Mouse (Mus musculus): ENCODE data around the gene Ubtf. TPM values are rescaled to one million over a fixed set of nuclear protein-coding genes. Genes with fewer than 3 reads are reported as not detected.
"Not testable (repeated sequence)": the region's sequence is repeated elsewhere in the genome, so short reads cannot be mapped to it uniquely, and the experiment has no call there.

The Ubtf gene
- total RNA-seq, 2 experiments from 2014 or later = 22.4 to 82.8 TPM

- peak; percentile 79 for ATAC-seq (ENCODE audit: poor library complexity, severe bottlenecking)
Observed at GRCm38 (mm10) chr11:102296491-102297472, 22.8 kb downstream of the Ubtf start, which contains the start of gene Atxn7l3. TSS of gene Atxn7l3 (minus strand) at chr11:102296631.

GRCm38 (mm10) chr11:102295598-102296471 lies 23.7 kb downstream of the Ubtf start:
- peak; percentile 6 for ATAC-seq (ENCODE audit: poor library complexity, severe bottlenecking)

- peak; percentile 39 for ATAC-seq (ENCODE audit: poor library complexity, severe bottlenecking)
Observed at GRCm38 (mm10) chr11:102294887-102295597, 24.5 kb downstream of the Ubtf start.

- ATAC-seq (ENCODE audit: poor library complexity, severe bottlenecking) = no peak
Observed at GRCm38 (mm10) chr11:102294416-102294815, 25.1 kb downstream of the Ubtf start.

- ATAC-seq (ENCODE audit: poor library complexity, severe bottlenecking) = no peak
Observed at GRCm38 (mm10) chr11:102293971-102294370, 25.6 kb downstream of the Ubtf start.

- ATAC-seq (ENCODE audit: poor library complexity, severe bottlenecking) = no peak
Observed at GRCm38 (mm10) chr11:102291051-102291535, 28.4 kb downstream of the Ubtf start.

GRCm38 (mm10) chr11:102290141-102290540 lies 29.4 kb downstream of the Ubtf start:
- ATAC-seq (ENCODE audit: poor library complexity, severe bottlenecking) = no peak

- ATAC-seq (ENCODE audit: poor library complexity, severe bottlenecking) = no peak
Observed at GRCm38 (mm10) chr11:102289511-102290100, 29.9 kb downstream of the Ubtf start.

- ATAC-seq (ENCODE audit: poor library complexity, severe bottlenecking) = no peak
Observed at GRCm38 (mm10) chr11:102288913-102289312, 30.6 kb downstream of the Ubtf start.

GRCm38 (mm10) chr11:102288027-102288804 lies 31.3 kb downstream of the Ubtf start:
- ATAC-seq (ENCODE audit: poor library complexity, severe bottlenecking) = no peak

GRCm38 (mm10) chr11:102287485-102287884 lies 32.1 kb downstream of the Ubtf start:
- ATAC-seq (ENCODE audit: poor library complexity, severe bottlenecking) = no peak

- peak; percentile 67 for ATAC-seq (ENCODE audit: poor library complexity, severe bottlenecking)
Observed at GRCm38 (mm10) chr11:102285095-102285834, 34.3 kb downstream of the Ubtf start.

- ATAC-seq (ENCODE audit: poor library complexity, severe bottlenecking) = peak; percentile 88
Observed at GRCm38 (mm10) chr11:102284501-102285094, 34.9 kb downstream of the Ubtf start, which contains the start of gene Tmub2. TSS of gene Tmub2 (plus strand) at chr11:102284931.

- no peak for ATAC-seq (ENCODE audit: poor library complexity, severe bottlenecking)
Observed at GRCm38 (mm10) chr11:102283922-102284321, 35.6 kb downstream of the Ubtf start.

GRCm38 (mm10) chr11:102280267-102280666 lies 39.3 kb downstream of the Ubtf start:
- not testable (repeated sequence) for ATAC-seq (ENCODE audit: poor library complexity, severe bottlenecking)

GRCm38 (mm10) chr11:102279595-102279994 lies 39.9 kb downstream of the Ubtf start:
- no peak for ATAC-seq (ENCODE audit: poor library complexity, severe bottlenecking)

GRCm38 (mm10) chr11:102277754-102278153 lies 41.8 kb downstream of the Ubtf start:
- no peak for ATAC-seq (ENCODE audit: poor library complexity, severe bottlenecking)

- ATAC-seq (ENCODE audit: poor library complexity, severe bottlenecking) = peak; percentile 51
Observed at GRCm38 (mm10) chr11:102276411-102276915, 43.1 kb downstream of the Ubtf start.

All from megakaryocyte, adult 5-6 weeks (primary cell).